Comparison of ENCODE assay signal across 10 mouse cellular contexts in genomic region chr12:71763194-71763593, GRCm38 (mm10).
A peak's percentile ranks its signal among the peaks of the same experiment; 100 is the strongest.
DNase-seq lines count a peak whose midpoint lies in the region; ATAC-seq and TF ChIP-seq lines count a peak whose summit lies in the region.
"Had no signal": no experiment of that assay in that cellular context is flagged by ENCODE, and none has a peak within 500 bp of the region (broad histone marks: within the 10 kb centered on the region; RNA-seq: fewer than 3 reads in every experiment).

No protein-coding gene starts in this region.

- CTCF ChIA-PET in Patski (lab: Charles Lee): no interaction called here

- dilution Hi-C loops in CH12.LX (cut with MboI; ENCODE audit: extremely low pct_ligation_motif_present, extremely low pct_unique_long_range_greater_than_20kb, low sequenced_read_pairs): no loop called here

- H3K4me2 ChIP-seq in hindbrain, embryonic 14.5 days (replicated peaks): no peak overlapping the region
- no peak overlapping the region for H3K4me2 ChIP-seq in hindbrain, embryonic 16.5 days (ENCODE audit: low read length)
- no peak overlapping the region for H3K4me2 ChIP-seq in liver, postnatal 0 days (ENCODE audit: low read depth, low read length)
- H3K4me2 ChIP-seq in liver, embryonic 12.5 days: no peak overlapping the region
- H3K4me2 ChIP-seq in CH12.LX (ENCODE audit: insufficient read depth, low read depth, poor library complexity, severe bottlenecking): no peak overlapping the region
- H3K4me2 ChIP-seq: embryonic facial prominence, embryonic 15.5 days had no signal

- no peak overlapping the region for H3K27ac ChIP-seq in hindbrain, embryonic 14.5 days
- H3K27ac ChIP-seq in hindbrain, embryonic 16.5 days (ENCODE audit: low read depth, low read length): no peak overlapping the region
- no peak overlapping the region for H3K27ac ChIP-seq in liver, postnatal 0 days (ENCODE audit: low read depth)
- H3K27ac ChIP-seq in liver, embryonic 12.5 days: no peak overlapping the region
- no peak overlapping the region for H3K27ac ChIP-seq in CH12.LX (ENCODE audit: insufficient read depth, low read depth)
- H3K27ac ChIP-seq in limb, embryonic 10.5 days: no peak overlapping the region
- H3K27ac ChIP-seq: embryonic facial prominence, embryonic 15.5 days had no signal

- no peak overlapping the region for H3K4me3 ChIP-seq in hindbrain, embryonic 14.5 days (replicated peaks; ENCODE audit: low read length)
- no peak overlapping the region for H3K4me3 ChIP-seq in hindbrain, embryonic 16.5 days (ENCODE audit: low read length)
- H3K4me3 ChIP-seq in liver, postnatal 0 days (ENCODE audit: low read depth, low read length): no peak overlapping the region
- no peak overlapping the region for H3K4me3 ChIP-seq in liver, embryonic 12.5 days
- H3K4me3 ChIP-seq in CH12.LX (replicated peaks in 1 of 3; ENCODE audit: low read depth in 2 of 3, low read length in 2 of 3, poor library complexity in 1 of 3): no peak overlapping the region
- H3K4me3 ChIP-seq in limb, embryonic 10.5 days: no peak overlapping the region
- H3K4me3 ChIP-seq: embryonic facial prominence, embryonic 15.5 days had no signal

- no peaks in the 10 kb centered on the region for H3K9me3 ChIP-seq in hindbrain, embryonic 14.5 days (ENCODE audit: control insufficient read depth, low read length)
- H3K9me3 ChIP-seq in hindbrain, embryonic 16.5 days (ENCODE audit: control insufficient read depth, low read length): peaks cover 4% of the 10 kb centered on the region; the same call in 1 of the 2 replicates
- no peaks in the 10 kb centered on the region for H3K9me3 ChIP-seq in liver, postnatal 0 days (ENCODE audit: low read length)
- H3K9me3 ChIP-seq in liver, embryonic 12.5 days (replicated peaks): no peaks in the 10 kb centered on the region
- peaks cover 2% of the 10 kb centered on the region for H3K9me3 ChIP-seq in CH12.LX (replicated peaks; ENCODE audit: low read length)
- H3K9me3 ChIP-seq in limb, embryonic 10.5 days (replicated peaks): no peaks in the 10 kb centered on the region
- H3K9me3 ChIP-seq: embryonic facial prominence, embryonic 15.5 days had no signal

- H3K27me3 ChIP-seq in hindbrain, embryonic 14.5 days (ENCODE audit: control insufficient read depth, insufficient read depth, low read length): no peaks in the 10 kb centered on the region
- no peaks in the 10 kb centered on the region for H3K27me3 ChIP-seq in hindbrain, embryonic 16.5 days (replicated peaks; ENCODE audit: control insufficient read depth, insufficient read depth, low read length)
- H3K27me3 ChIP-seq in liver, postnatal 0 days (ENCODE audit: insufficient read depth, low read length): no peaks in the 10 kb centered on the region
- no peaks in the 10 kb centered on the region for H3K27me3 ChIP-seq in liver, embryonic 12.5 days (replicated peaks)
- H3K27me3 ChIP-seq in CH12.LX (replicated peaks): no peaks in the 10 kb centered on the region
- peaks cover 7% of the 10 kb centered on the region for H3K27me3 ChIP-seq in Patski
- no peaks in the 10 kb centered on the region for H3K27me3 ChIP-seq in limb, embryonic 10.5 days (ENCODE audit: low read depth, poor library complexity, severe bottlenecking)

- no peak overlapping the region for H3K9ac ChIP-seq in hindbrain, embryonic 14.5 days
- no peak overlapping the region for H3K9ac ChIP-seq in hindbrain, embryonic 16.5 days (ENCODE audit: low read depth, low read length)
- no peak overlapping the region for H3K9ac ChIP-seq in liver, postnatal 0 days (replicated peaks)
- no peak overlapping the region for H3K9ac ChIP-seq in liver, embryonic 12.5 days
- H3K9ac ChIP-seq in CH12.LX (ENCODE audit: insufficient read depth, low read depth): no peak overlapping the region
- H3K9ac ChIP-seq: embryonic facial prominence, embryonic 15.5 days had no signal

- in situ Hi-C loops in CH12.LX (cut with MboI; ENCODE audit: low pct_ligation_motif_present, low pct_unique_long_range_greater_than_20kb, low sequenced_read_pairs): loop anchor here (25.0 kb wide), 1 partner anchor 649 kb away; the partner anchor contains the start of gene Rtn1
- in situ Hi-C loops in Patski (cut with MboI; ENCODE audit: low pct_unique_long_range_greater_than_20kb): no loop called here

- WGBS in hindbrain, embryonic 14.5 days: 73% methylated on average over 4 of the region's 4 CpGs
- 54% methylated on average over 4 of the region's 4 CpGs for WGBS in hindbrain, embryonic 16.5 days
- WGBS in liver, postnatal 0 days (ENCODE audit: insufficient replicate concordance): 55% methylated on average over 4 of the region's 4 CpGs
- 39% methylated on average over 4 of the region's 4 CpGs for whole genome bisulfite sequencing in liver, embryonic 12.5 days (ENCODE audit: insufficient replicate concordance)
- 79% methylated on average over 4 of the region's 4 CpGs for WGBS in limb, embryonic 10.5 days

- DNase-seq in hindbrain, embryonic 14.5 days (ENCODE audit: low spot score): peak; percentile 69
- DNase-seq in liver, postnatal 0 days: no peak
- DNase-seq in CH12.LX (ENCODE audit: extremely low read depth): peak; percentile 10
- no peak for DNase-seq in Patski (ENCODE audit: low read depth, low spot score)
- no peak for DNase-seq in limb, embryonic 10.5 days (ENCODE audit: low spot score)
- no peak for DNase-seq in Muller cell, postnatal 12 days (ENCODE audit: inconsistent ontology term)
- DNase-seq: spleen, adult 18-20 months had no signal

- no peaks in the 10 kb centered on the region for H3K36me3 ChIP-seq in hindbrain, embryonic 14.5 days (replicated peaks; ENCODE audit: control insufficient read depth, insufficient read depth)
- no peaks in the 10 kb centered on the region for H3K36me3 ChIP-seq in hindbrain, embryonic 16.5 days (ENCODE audit: control insufficient read depth, insufficient read depth, low read length)
- no peaks in the 10 kb centered on the region for H3K36me3 ChIP-seq in liver, postnatal 0 days (replicated peaks; ENCODE audit: insufficient read depth, low read length)
- no peaks in the 10 kb centered on the region for H3K36me3 ChIP-seq in liver, embryonic 12.5 days
- H3K36me3 ChIP-seq in CH12.LX (replicated peaks in 1 of 2; ENCODE audit: control insufficient read depth in 1 of 2, insufficient read depth in 1 of 2, low read length in 1 of 2): no peaks in the 10 kb centered on the region
- H3K36me3 ChIP-seq in limb, embryonic 10.5 days: no peaks in the 10 kb centered on the region
- H3K36me3 ChIP-seq: embryonic facial prominence, embryonic 15.5 days had no signal

- no peaks in the 10 kb centered on the region for H3K79me2 ChIP-seq in CH12.LX (replicated peaks; ENCODE audit: control insufficient read depth, extremely low read depth, insufficient read depth, poor library complexity, severe bottlenecking)

- no peak for TF ChIP-seq POLR2A in CH12.LX (IDR thresholded peaks at IDR 0.05; ENCODE audit: low read depth, low read length)

- no peaks in the 10 kb centered on the region for H3K4me1 ChIP-seq in hindbrain, embryonic 14.5 days (replicated peaks; ENCODE audit: control insufficient read depth, insufficient read depth, low read length)
- no peaks in the 10 kb centered on the region for H3K4me1 ChIP-seq in hindbrain, embryonic 16.5 days (ENCODE audit: control insufficient read depth, insufficient read depth, low read depth, low read length)
- no peaks in the 10 kb centered on the region for H3K4me1 ChIP-seq in liver, postnatal 0 days (ENCODE audit: insufficient read depth)
- no peaks in the 10 kb centered on the region for H3K4me1 ChIP-seq in liver, embryonic 12.5 days
- peaks cover 2 to 8% of the 10 kb centered on the region in 2 experiments; a peak in 3 of 4 replicates for H3K4me1 ChIP-seq in CH12.LX (ENCODE audit: control insufficient read depth in 1 of 2, insufficient read depth in 2 of 2)
- H3K4me1 ChIP-seq in limb, embryonic 10.5 days: no peaks in the 10 kb centered on the region
- H3K4me1 ChIP-seq: embryonic facial prominence, embryonic 15.5 days had no signal

- TF ChIP-seq CTCF in liver, postnatal 0 days (IDR thresholded peaks at IDR 0.05; ENCODE audit: low read depth): 0 out of 2 replicates have a peak, but pooled peaks have one; percentile 19
- TF ChIP-seq CTCF in CH12.LX (conservative IDR thresholded peaks at IDR 0.05 in 1 of 2, IDR thresholded peaks at IDR 0.05 in 1 of 2; ENCODE audit: low read depth in 2 of 2, low read length in 2 of 2) (peak in 1 of 2 experiments; percentile 52; a peak in 2 of 4 replicates), Patski (IDR thresholded peaks at IDR 0.05) (peak; percentile 44)

- ATAC-seq in hindbrain, embryonic 14.5 days (ENCODE audit: low FRiP score): no peak
- no peak for ATAC-seq in hindbrain, embryonic 16.5 days
- ATAC-seq in liver, postnatal 0 days: no peak
- ATAC-seq in liver, embryonic 12.5 days: no peak
- ATAC-seq in Patski: no peak

- TF ChIP-seq EP300 in liver, postnatal 0 days (IDR thresholded peaks at IDR 0.05; ENCODE audit: low read depth): no peak
- TF ChIP-seq EP300 in CH12.LX (IDR thresholded peaks at IDR 0.05; ENCODE audit: low read length): no peak

- POLR2A ChIA-PET in Patski (lab: Charles Lee): no interaction called here

- peak; percentile 54 for TF ChIP-seq RAD21 in CH12.LX (IDR thresholded peaks at IDR 0.05; ENCODE audit: low read depth, low read length)

TF ChIP-seq in CH12.LX, 34 proteins besides CTCF, POLR2A, EP300 and RAD21:
- no peak for TF ChIP-seq ETS1 (conservative IDR thresholded peaks at IDR 0.05; ENCODE audit: low read depth, low read length)
- TF ChIP-seq ELF1 (IDR thresholded peaks at IDR 0.05; ENCODE audit: low read depth, low read length): no peak
- no peak for TF ChIP-seq POLR2AphosphoS2 (IDR thresholded peaks at IDR 0.05; ENCODE audit: low read depth, low read length)
- TF ChIP-seq MAFK (IDR thresholded peaks at IDR 0.05; ENCODE audit: insufficient replicate concordance, low read length): peak; percentile 97
- peak; percentile 28; the same call in 1 of the 2 replicates for TF ChIP-seq SMC3 (IDR thresholded peaks at IDR 0.05; ENCODE audit: low read depth, low read length)

Comparison
In these comparisons a context has a peak if more than half of its experiments do, and no peak if none do; other contexts are left out.
1. DNase-seq: peak in hindbrain, embryonic 14.5 days (single experiment) and CH12.LX (single experiment); none in liver, postnatal 0 days (single experiment), Patski (single experiment), limb, embryonic 10.5 days (single experiment) and Muller cell, postnatal 12 days (single experiment).